Mouse (Mus musculus) MEL (cell line): ENCODE results near the gene Nupr1l. TPM values are rescaled to one million over a fixed set of nuclear protein-coding genes. Genes with fewer than 3 reads are reported as not detected.

Experiments
- DNase-seq: peaks from one replicate; pipeline ENCODE4 v3.0.0; 2011; ENCODE audit warnings: low read depth, low spot score
- H3K27ac ChIP-seq: 2 replicates; pipeline ENCODE4 v1.5.1; 2012; ENCODE audit warnings: low read depth, mild to moderate bottlenecking, control low read depth, low read length, moderate library complexity; ENCODE audit not compliant: control insufficient read depth
- H3K27me3 ChIP-seq, 2 experiments: fragments of 150-350 bp in 1 of 2; sonication (generic) in 1 of 2; 2 replicates each; pipeline ENCODE4 v1.6.1; 2012; ENCODE audit warnings: low read length in 2 of 2, mild to moderate bottlenecking in 2 of 2, improper control_type of control experiment in 1 of 2, moderate library complexity in 1 of 2; ENCODE audit not compliant: insufficient read depth in 2 of 2, control insufficient read depth in 1 of 2
- H3K36me3 ChIP-seq, 2 experiments: 2 replicates each; pipeline ENCODE4 v1.6.1; 2012 to 2014; ENCODE audit warnings: low read length in 2 of 2, improper control_type of control experiment in 1 of 2, inconsistent platforms in 1 of 2, mild to moderate bottlenecking in 1 of 2; ENCODE audit not compliant: insufficient read depth in 2 of 2, control insufficient read depth in 1 of 2
- H3K4me1 ChIP-seq, 2 experiments: fragments of 150-350 bp in 1 of 2; sonication (generic) in 1 of 2; 2 replicates each; pipeline ENCODE4 v1.6.1; 2012; ENCODE audit warnings: low read length in 2 of 2, improper control_type of control experiment in 1 of 2, mild to moderate bottlenecking in 1 of 2; ENCODE audit not compliant: insufficient read depth in 2 of 2, control insufficient read depth in 1 of 2
- H3K4me3 ChIP-seq, 2 experiments: fragments of 150-350 bp in 1 of 2; sonication (generic) in 1 of 2; 2 replicates each; pipeline ENCODE4 v1.5.1; 2012; ENCODE audit warnings: low read depth in 2 of 2, low read length in 2 of 2, mild to moderate bottlenecking in 2 of 2, moderate library complexity in 2 of 2, control low read depth in 1 of 2, improper control_type of control experiment in 1 of 2; ENCODE audit not compliant: control insufficient read depth in 1 of 2, insufficient read depth in 1 of 2
- H3K79me2 ChIP-seq: 2 replicates; pipeline ENCODE4 v1.6.1; 2012; ENCODE audit warnings: mild to moderate bottlenecking, low read length, moderate library complexity; ENCODE audit not compliant: control insufficient read depth, poor library complexity, insufficient read depth
- H3K9ac ChIP-seq: 2 replicates; pipeline ENCODE4 v1.6.1; 2012; ENCODE audit warnings: low read depth, mild to moderate bottlenecking, control low read depth, low read length, moderate library complexity; ENCODE audit not compliant: control insufficient read depth, poor library complexity, severe bottlenecking
- H3K9me3 ChIP-seq: fragments of 150-350 bp; sonication (generic); replicated peaks from 2 replicates; pipeline ENCODE4 v1.6.1; 2012; ENCODE audit warnings: mild to moderate bottlenecking, low read length, improper control_type of control experiment, moderate library complexity; ENCODE audit not compliant: insufficient read depth
- BHLHE40 ChIP-seq: IDR thresholded peaks from 2 replicates; pipeline ENCODE4 v1.6.1; 2012; ENCODE audit warnings: low read depth, mild to moderate bottlenecking, inconsistent platforms, low read length, improper control_type of control experiment, borderline replicate concordance
- CHD2 ChIP-seq: IDR thresholded peaks from 2 replicates; pipeline ENCODE4 v1.6.1; 2011; ENCODE audit warnings: low read length, improper control_type of control experiment
- CTCF ChIP-seq, 3 experiments: IDR thresholded peaks in 2 of 3; conservative IDR thresholded peaks in 1 of 3; 2 replicates each; pipeline ENCODE4 v1.5.1; 2011 to 2012; ENCODE audit warnings: low read length in 3 of 3, low read depth in 2 of 3, mild to moderate bottlenecking in 2 of 3, improper control_type of control experiment in 1 of 3, inconsistent platforms in 1 of 3, mixed read lengths in 1 of 3, moderate library complexity in 1 of 3; ENCODE audit not compliant: control insufficient read depth in 1 of 3, insufficient read depth in 1 of 3, poor library complexity in 1 of 3, severe bottlenecking in 1 of 3
- ELF1 ChIP-seq: IDR thresholded peaks from 2 replicates; pipeline ENCODE4 v1.6.1; 2014; ENCODE audit warnings: low read depth, mild to moderate bottlenecking, inconsistent platforms, low read length, improper control_type of control experiment, moderate library complexity
- GATA1 ChIP-seq: IDR thresholded peaks from 2 replicates; pipeline ENCODE4 v1.6.1; 2011; ENCODE audit warnings: low read depth, low read length, improper control_type of control experiment
- JUND ChIP-seq: IDR thresholded peaks from 2 replicates; pipeline ENCODE4 v1.6.1; 2011; ENCODE audit warnings: low read depth, mild to moderate bottlenecking, improper control_type of control experiment, low read length
- KAT2A ChIP-seq: conservative IDR thresholded peaks from 2 replicates; pipeline ENCODE4 v1.6.1; 2012; ENCODE audit warnings: low read depth, low read length, improper control_type of control experiment, inconsistent platforms
- MXI1 ChIP-seq: IDR thresholded peaks from 2 replicates; pipeline ENCODE4 v1.6.1; 2011; ENCODE audit warnings: mild to moderate bottlenecking, low read depth, low read length, improper control_type of control experiment
- NELFE ChIP-seq: IDR thresholded peaks from 2 replicates; pipeline ENCODE4 v1.6.1; 2011; ENCODE audit warnings: low read depth, low read length, improper control_type of control experiment
- POLR2A ChIP-seq, 2 experiments: IDR thresholded peaks; 2 replicates each; pipeline ENCODE4 v1.6.1; 2011 to 2012; ENCODE audit warnings: low read length in 2 of 2, mild to moderate bottlenecking in 2 of 2, control low read depth in 1 of 2, improper control_type of control experiment in 1 of 2, low read depth in 1 of 2, moderate library complexity in 1 of 2; ENCODE audit not compliant: control insufficient read depth in 1 of 2, insufficient read depth in 1 of 2, poor library complexity in 1 of 2
- RAD21 ChIP-seq: IDR thresholded peaks from 2 replicates; pipeline ENCODE4 v1.6.1; 2011; ENCODE audit warnings: mild to moderate bottlenecking, low read depth, low read length, improper control_type of control experiment
- TAL1 ChIP-seq: IDR thresholded peaks from 2 replicates; pipeline ENCODE4 v1.6.1; 2012; ENCODE audit warnings: mild to moderate bottlenecking, inconsistent platforms, low read length, moderate library complexity, mixed read lengths
- USF1 ChIP-seq: IDR thresholded peaks from 2 replicates; pipeline ENCODE4 v1.6.1; 2014; ENCODE audit warnings: low read depth, mild to moderate bottlenecking, inconsistent platforms, low read length, improper control_type of control experiment, moderate library complexity
- ZMIZ1 ChIP-seq: IDR thresholded peaks from 2 replicates; pipeline ENCODE4 v1.6.1; 2012; ENCODE audit warnings: low read depth, mild to moderate bottlenecking, inconsistent platforms, low read length, improper control_type of control experiment, moderate library complexity
- polyA plus RNA-seq, 2 experiments: library from polyadenylated mRNA; stranded (reverse) in 1 of 2; unstranded in 1 of 2; fragments of >175 nt in 1 of 2; fragments of >200 nt in 1 of 2; gene quantifications; 2 replicates each; pipeline versions ENCODE4 v1.2.1 to v1.2.4; 2012; ENCODE audit warnings: low replicate concordance in 2 of 2, low read depth in 1 of 2; ENCODE audit not compliant: insufficient read length in 2 of 2, insufficient read depth in 1 of 2, missing spikeins in 1 of 2
- total RNA-seq: library from RNA; depleted of rRNA; stranded (reverse); fragments of 300-350 nt; gene quantifications from 2 replicates; pipeline ENCODE4 v1.2.3, GENCODE M21; 2012; rRNA removed

Gene Nupr1l
- total and polyA plus RNA-seq, 3 experiments, result 0.88 to 1.2 TPM; not detected in 1

GRCm38 (mm10) chr5:129955792-129956191 is 47.5 kb downstream of the Nupr1l start (continued):
- no peak for TF ChIP-seq CHD2
- TF ChIP-seq USF1, result no peak
- no peak for TF ChIP-seq ZMIZ1
- TF ChIP-seq BHLHE40, result peak; percentile 74
- TF ChIP-seq RAD21, result no peak
- no peak for TF ChIP-seq POLR2A (IDR thresholded peaks at IDR 0.05; ENCODE audit: control insufficient read depth in 1 of 2, insufficient read depth in 1 of 2, low read depth in 1 of 2, low read length in 2 of 2, poor library complexity in 1 of 2)
- TF ChIP-seq MXI1, result peak; percentile 74; the same call in 1 of the 2 replicates
- TF ChIP-seq NELFE, result no peak
- no peak for TF ChIP-seq CTCF (IDR thresholded peaks at IDR 0.05 in 2 of 3, conservative IDR thresholded peaks at IDR 0.05 in 1 of 3; ENCODE audit: control insufficient read depth in 1 of 3, insufficient read depth in 1 of 3, low read depth in 2 of 3, low read length in 3 of 3, poor library complexity in 1 of 3, severe bottlenecking in 1 of 3)
- no peak; the same call in 1 of the 2 replicates for TF ChIP-seq TAL1
- TF ChIP-seq JUND, result no peak
- no peak for TF ChIP-seq KAT2A
- TF ChIP-seq GATA1, result peak; percentile 87

- no peak overlapping the region for H3K27ac ChIP-seq
- TF ChIP-seq CTCF (IDR thresholded peaks at IDR 0.05 in 2 of 3, conservative IDR thresholded peaks at IDR 0.05 in 1 of 3; ENCODE audit: control insufficient read depth in 1 of 3, insufficient read depth in 1 of 3, low read depth in 2 of 3, low read length in 3 of 3, poor library complexity in 1 of 3, severe bottlenecking in 1 of 3) (no peak), ELF1 (no peak), BHLHE40 (no peak)
- TF ChIP-seq, all 39 proteins: peak for 0
- H3K36me3 ChIP-seq, result peaks cover 0 to 5% of the 10 kb centered on the region in 2 experiments; a peak in 2 of 4 replicates
- no peaks in the 10 kb centered on the region for H3K9me3 ChIP-seq
- no peak for DNase-seq
- H3K9ac ChIP-seq, result no peak overlapping the region
- H3K4me1 ChIP-seq, result no peaks in the 10 kb centered on the region
- no peak overlapping the region for H3K4me3 ChIP-seq
- H3K27me3 ChIP-seq, result no peaks in the 10 kb centered on the region
- peaks cover 7% of the 10 kb centered on the region for H3K79me2 ChIP-seq
Measured at GRCm38 (mm10) chr5:129963224-129963623, 54.9 kb downstream of the Nupr1l start.

Other genes starting within 250 kb of the Nupr1l start
- not detected in 2 replicates for gene Zfp11, start 238.4 kb upstream of the Nupr1l start, total RNA-seq
- under 1 TPM in 1 of 2 experiments, not detected in 1; 0.03 TPM for gene Zfp11, start 238.4 kb upstream of the Nupr1l start, polyA plus RNA-seq
- not detected in 2 replicates for gene Sept14, start 200.0 kb upstream of the Nupr1l start, total RNA-seq
- not detected for gene Sept14, start 200.0 kb upstream of the Nupr1l start, polyA plus RNA-seq
- 181 and 211 TPM in 2 replicates for gene Mrps17, start 193.0 kb upstream of the Nupr1l start, total RNA-seq
- gene Mrps17, start 193.0 kb upstream of the Nupr1l start, polyA plus RNA-seq, result 100 to 1,000 TPM in 1 of 2 experiments, not detected in 1; 182 TPM
- gene Nipsnap2, start 183.5 kb upstream of the Nupr1l start, total RNA-seq, result 29.9 and 34.2 TPM in 2 replicates
- 10 to 100 TPM in 1 of 2 experiments, not detected in 1; 35.7 TPM for gene Nipsnap2, start 183.5 kb upstream of the Nupr1l start, polyA plus RNA-seq
- gene Psph, start 121.1 kb upstream of the Nupr1l start, total RNA-seq, result 54.8 and 101 TPM in 2 replicates
- gene Psph, start 121.1 kb upstream of the Nupr1l start, polyA plus RNA-seq, result 100 to 1,000 TPM; 148 to 170 TPM
- 32.9 and 33.2 TPM in 2 replicates for gene Sumf2, start 61.6 kb upstream of the Nupr1l start, total RNA-seq
- 10 to 100 TPM in 1 of 2 experiments, not detected in 1; 35.8 TPM for gene Sumf2, start 61.6 kb upstream of the Nupr1l start, polyA plus RNA-seq
- gene Chchd2, start 21.1 kb upstream of the Nupr1l start, total RNA-seq, result 905 and 951 TPM in 2 replicates
- 100 to 1,000 TPM in 1 of 2 experiments, not detected in 1; 588 TPM for gene Chchd2, start 21.1 kb upstream of the Nupr1l start, polyA plus RNA-seq
- gene Zbed5, start 12.8 kb upstream of the Nupr1l start, total RNA-seq, result 2.5 and 4.2 TPM in 2 replicates
- gene Zbed5, start 12.8 kb upstream of the Nupr1l start, polyA plus RNA-seq, result 1 to 10 TPM in 1 of 2 experiments, not detected in 1; 4.0 TPM
- 0.26 and 0.62 TPM in 2 replicates for gene Phkg1, start 10.0 kb upstream of the Nupr1l start, total RNA-seq
- gene Phkg1, start 10.0 kb upstream of the Nupr1l start, polyA plus RNA-seq, result under 1 TPM in 1 of 2 experiments, not detected in 1; 0.72 TPM
- gene Vkorc1l1, start 33.4 kb downstream of the Nupr1l start, total RNA-seq, result 22.9 and 24.2 TPM in 2 replicates
- 10 to 100 TPM in 1 of 2 experiments, not detected in 1; 42.4 TPM for gene Vkorc1l1, start 33.4 kb downstream of the Nupr1l start, polyA plus RNA-seq
- 37.8 and 44.4 TPM in 2 replicates for gene Gusb, start 94.5 kb downstream of the Nupr1l start, total RNA-seq
- gene Gusb, start 94.5 kb downstream of the Nupr1l start, polyA plus RNA-seq, result 100 to 1,000 TPM in 1 of 2 experiments, 10 to 100 TPM in 1; 54.2 to 107 TPM
- 15.8 and 17.3 TPM in 2 replicates for gene Asl, start 120.7 kb downstream of the Nupr1l start, total RNA-seq
- 10 to 100 TPM in 1 of 2 experiments, not detected in 1; 26.7 TPM for gene Asl, start 120.7 kb downstream of the Nupr1l start, polyA plus RNA-seq
- gene Crcp, start 120.8 kb downstream of the Nupr1l start, total RNA-seq, result 60.9 and 69.6 TPM in 2 replicates
- gene Crcp, start 120.8 kb downstream of the Nupr1l start, polyA plus RNA-seq, result 10 to 100 TPM in 1 of 2 experiments, not detected in 1; 56.2 TPM
- gene Tpst1, start 164.8 kb downstream of the Nupr1l start, total RNA-seq, result 27.9 and 31.7 TPM in 2 replicates
- 10 to 100 TPM in 1 of 2 experiments, not detected in 1; 32.3 TPM for gene Tpst1, start 164.8 kb downstream of the Nupr1l start, polyA plus RNA-seq
- gene Kctd7, start 236.3 kb downstream of the Nupr1l start, total RNA-seq, result 6.4 and 7.0 TPM in 2 replicates
- 1 to 10 TPM in 1 of 2 experiments, not detected in 1; 5.8 TPM for gene Kctd7, start 236.3 kb downstream of the Nupr1l start, polyA plus RNA-seq